Mouse (Mus musculus) heart, embryonic 11.5 days (tissue): Measurements from ENCODE around the gene Wapl. TPM values are rescaled to one million over a fixed set of nuclear protein-coding genes. Genes with fewer than 3 reads are reported as not detected.

Experiments used
- ATAC-seq: fragments of 200-750 bp; cut with Nextera tagmentation; replicated peaks from 2 replicates; pipeline ENCODE4 v1.8.0; 2017; ENCODE audit warnings: moderate library complexity; ENCODE audit not compliant: insufficient number of reproducible peaks, low FRiP score, low TSS enrichment
- H3K27ac ChIP-seq: fragments of 300-500 bp; sonication (generic); 2 replicates; pipeline ENCODE4 v1.5.1; 2014; ENCODE audit warnings: mild to moderate bottlenecking, low read depth, low read length
- H3K27me3 ChIP-seq: fragments of 300-500 bp; sonication (generic); 2 replicates; pipeline ENCODE4 v1.6.1; 2014; ENCODE audit warnings: mild to moderate bottlenecking, low read length, mixed read lengths; ENCODE audit not compliant: control insufficient read depth, insufficient read depth
- H3K36me3 ChIP-seq: fragments of 300-500 bp; sonication (generic); 2 replicates; pipeline ENCODE4 v1.6.1; 2014; ENCODE audit warnings: mild to moderate bottlenecking, low read length, moderate library complexity, mixed read lengths; ENCODE audit not compliant: control insufficient read depth, insufficient read depth
- H3K4me1 ChIP-seq: fragments of 300-500 bp; sonication (generic); 2 replicates; pipeline ENCODE4 v1.6.1; 2014; ENCODE audit warnings: low read length; ENCODE audit not compliant: control insufficient read depth, insufficient read depth
- H3K4me2 ChIP-seq: fragments of 300-500 bp; sonication (generic); 2 replicates; pipeline ENCODE4 v1.6.1; 2014; ENCODE audit warnings: mild to moderate bottlenecking, moderate library complexity
- H3K4me3 ChIP-seq: fragments of 300-500 bp; sonication (generic); 2 replicates; pipeline ENCODE4 v1.5.1; 2014; ENCODE audit warnings: low read depth, low read length
- H3K9ac ChIP-seq: fragments of 300-500 bp; sonication (generic); 2 replicates; pipeline ENCODE4 v1.6.1; 2014; ENCODE audit warnings: mild to moderate bottlenecking, low read depth, low read length, moderate library complexity
- H3K9me3 ChIP-seq: fragments of 300-500 bp; sonication (generic); replicated peaks from 2 replicates; pipeline ENCODE4 v1.6.1; 2016; ENCODE audit warnings: low read length; ENCODE audit not compliant: control insufficient read depth
- WGBS: fragments of 180-500 bp; shearing (Covaris S2); extraction: QIAGEN DNeasy Blood & Tissue Kit; methylation state at CpG from one replicate; pipeline ENCODE4 v1.1.7; 2014; ENCODE audit not compliant: insufficient replicate concordance; 5-methylcytosine and 5-hydroxymethylcytosine counted together
- polyA plus RNA-seq: library from polyadenylated mRNA; unstranded; fragments of >200 nt; fragmentation: Nextera tagmentation; extraction: Ambion mirVana; gene quantifications from 2 replicates; pipeline ENCODE4 v1.2.1, GENCODE M21; 2014

Gene Wapl
- polyA plus RNA-seq, 1 experiment from 2014 or later = 23.7 TPM

DNA sequence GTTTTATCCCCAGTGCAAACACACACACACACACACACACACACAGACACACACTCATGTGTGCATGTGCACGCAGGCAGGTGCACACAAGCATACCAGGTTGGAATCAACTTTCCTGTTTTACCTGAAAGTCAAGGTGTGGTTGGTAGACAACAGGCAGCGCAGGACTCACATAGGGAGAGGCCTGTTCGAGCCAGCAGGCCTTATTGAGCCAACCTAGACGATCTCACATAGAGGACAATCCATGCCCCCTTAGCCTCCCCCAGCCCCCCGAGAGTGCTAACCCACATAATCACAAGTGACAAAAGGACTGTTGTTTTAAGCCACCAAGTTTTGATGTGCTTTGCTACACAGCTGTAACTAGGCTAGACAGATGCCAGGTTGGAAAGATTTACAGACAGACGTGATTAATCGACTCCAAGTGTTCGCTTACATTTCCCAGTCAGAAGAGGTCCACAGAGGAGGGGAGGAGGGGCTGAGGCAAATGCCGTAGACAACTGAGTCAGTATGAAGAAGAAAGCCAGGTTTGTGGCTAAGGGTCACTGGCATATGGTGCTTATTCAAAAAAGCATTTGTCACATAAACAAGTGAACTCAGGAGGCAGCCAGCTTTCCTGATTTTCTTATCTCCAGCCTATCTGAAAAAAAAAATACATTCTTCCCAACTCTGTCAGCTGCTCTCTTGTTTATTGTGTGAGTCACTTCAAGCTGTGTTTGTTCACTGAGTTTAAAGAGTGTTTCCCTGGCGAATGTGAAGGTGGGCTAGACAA, 90.2 kb downstream of the Wapl start:
- Histone ChIP-seq H3K4me2 (no peak overlapping the region), H3K9me3 (no peaks in the 10 kb centered on the region), H3K27me3 (no peaks in the 10 kb centered on the region), H3K27ac (no peak overlapping the region), H3K36me3 (no peaks in the 10 kb centered on the region), H3K9ac (no peak overlapping the region), H3K4me3 (no peak overlapping the region), H3K4me1 (no peaks in the 10 kb centered on the region)
- ATAC-seq = no peak
- 48% methylated on average over 10 of the region's 10 CpGs for WGBS

DNA sequence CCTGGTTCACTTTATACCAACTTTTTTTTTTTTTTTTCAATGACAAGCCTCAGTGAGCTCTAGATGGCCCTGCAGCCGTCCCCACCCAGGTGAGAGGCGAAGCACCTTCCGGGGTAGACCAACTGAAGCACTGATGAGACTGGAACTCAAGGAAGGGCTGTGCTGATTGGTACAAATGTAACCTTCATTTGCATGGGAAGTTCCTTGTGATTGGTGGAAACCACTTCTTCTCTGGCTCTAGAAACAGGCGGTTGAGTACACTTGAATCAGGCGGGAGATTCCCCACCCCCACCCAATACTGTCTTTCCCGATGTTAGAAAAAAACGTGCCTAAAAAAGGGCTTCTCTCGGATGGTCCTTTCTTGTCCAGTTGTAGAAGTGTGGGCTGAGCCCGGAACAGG, 91.2 kb downstream of the Wapl start:
- 78% methylated on average over 9 of the region's 9 CpGs for WGBS
- H3K9ac ChIP-seq = no peak overlapping the region
- no peaks in the 10 kb centered on the region for H3K9me3 ChIP-seq
- no peak overlapping the region for H3K4me3 ChIP-seq
- H3K4me2 ChIP-seq = no peak overlapping the region
- peaks cover 3% of the 10 kb centered on the region; the same call in 1 of the 2 replicates for H3K4me1 ChIP-seq
- H3K36me3 ChIP-seq = no peaks in the 10 kb centered on the region
- H3K27me3 ChIP-seq = 0 out of 2 replicates have a peak, but pooled peaks cover 2% of the 10 kb centered on the region
- no peak overlapping the region for H3K27ac ChIP-seq
- no peak for ATAC-seq

DNA sequence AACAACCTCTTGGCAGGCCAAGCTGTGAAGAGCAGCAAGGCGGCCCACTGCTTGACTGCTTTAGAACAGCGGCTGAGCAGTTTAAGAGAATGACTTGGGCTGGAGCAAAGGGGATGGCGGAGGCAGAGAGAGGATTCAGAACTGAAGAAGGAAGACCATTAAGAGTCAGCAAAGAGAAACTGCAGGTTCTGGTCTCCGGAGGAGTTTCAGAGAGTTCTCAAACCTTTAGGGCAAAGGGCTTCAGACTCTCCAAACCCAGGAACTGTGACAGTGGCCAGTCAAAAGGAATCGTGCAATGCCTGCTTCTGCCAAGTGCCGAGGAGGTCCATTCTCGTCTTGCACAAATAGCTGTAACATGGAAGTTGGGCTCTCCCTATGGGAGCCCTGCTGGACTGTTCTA, 91.7 kb downstream of the Wapl start:
- WGBS = 77% methylated on average over 7 of the region's 7 CpGs
- Histone ChIP-seq H3K4me2 (no peak overlapping the region), H3K36me3 (no peaks in the 10 kb centered on the region), H3K27ac (no peak overlapping the region), H3K9ac (no peak overlapping the region), H3K27me3 (0 out of 2 replicates have a peak, but pooled peaks cover 2% of the 10 kb centered on the region), H3K9me3 (no peaks in the 10 kb centered on the region), H3K4me1 (peaks cover 3% of the 10 kb centered on the region; the same call in 1 of the 2 replicates), H3K4me3 (no peak overlapping the region)
- ATAC-seq = no peak

DNA sequence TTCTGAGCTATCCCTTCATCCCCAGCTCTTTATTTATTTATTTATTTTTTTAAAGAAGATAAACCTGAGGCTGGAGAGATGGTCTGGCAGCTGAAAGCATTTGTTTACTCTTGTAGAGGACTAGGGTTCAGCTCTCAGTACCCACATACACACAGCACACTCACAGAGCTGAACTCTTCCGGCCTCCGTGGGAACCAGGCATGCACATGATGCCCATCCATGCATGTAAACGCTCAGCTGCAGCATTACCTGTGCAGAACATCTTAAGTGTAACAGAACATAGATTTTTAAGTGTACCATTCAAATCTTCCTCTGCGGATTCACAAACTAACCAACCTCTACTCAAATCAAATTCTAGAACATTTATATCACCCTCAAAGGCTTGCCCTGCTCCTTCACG, 92.5 kb downstream of the Wapl start:
- ATAC-seq = no peak
- no peak overlapping the region for H3K9ac ChIP-seq

DNA sequence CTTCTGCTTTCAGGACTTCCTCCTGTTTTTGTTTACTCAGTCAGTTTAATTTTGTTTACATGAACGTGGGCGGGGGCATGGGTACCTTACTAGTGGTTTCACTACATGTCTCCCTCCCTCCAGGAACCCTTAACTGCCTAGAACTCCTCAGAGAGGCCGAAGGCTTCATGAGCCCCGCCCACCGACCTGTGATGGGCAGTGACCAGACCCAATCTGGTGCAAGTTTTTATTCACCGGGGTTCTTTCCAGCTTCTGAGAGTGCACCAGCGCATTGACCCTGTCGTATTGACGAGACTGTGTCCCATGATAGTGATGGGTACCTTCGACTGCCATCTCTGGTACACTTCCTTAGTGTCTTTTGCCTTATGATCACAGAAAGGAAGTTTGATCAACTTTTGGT, 94.6 kb downstream of the Wapl start:
- Histone ChIP-seq H3K4me2 (peak overlapping the region; percentile 100), H3K27ac (no peak overlapping the region), H3K4me1 (peaks cover 3% of the 10 kb centered on the region; the same call in 1 of the 2 replicates), H3K9me3 (no peaks in the 10 kb centered on the region), H3K9ac (no peak overlapping the region), H3K36me3 (no peaks in the 10 kb centered on the region), H3K4me3 (peak overlapping the region; percentile 58), H3K27me3 (0 out of 2 replicates have a peak, but pooled peaks cover 2% of the 10 kb centered on the region)
- 0% methylated on average over 10 of the region's 10 CpGs for WGBS
- ATAC-seq = peak; percentile 63

More for the DNA sequence above, 92.5 kb downstream of the Wapl start:
- 84% methylated on average over 5 of the region's 5 CpGs for WGBS
- H3K36me3 ChIP-seq = no peaks in the 10 kb centered on the region
- no peaks in the 10 kb centered on the region for H3K9me3 ChIP-seq
- H3K4me2 ChIP-seq = no peak overlapping the region
- 0 out of 2 replicates have a peak, but pooled peaks cover 2% of the 10 kb centered on the region for H3K27me3 ChIP-seq
- peaks cover 3% of the 10 kb centered on the region; the same call in 1 of the 2 replicates for H3K4me1 ChIP-seq
- no peak overlapping the region for H3K4me3 ChIP-seq
- no peak overlapping the region for H3K27ac ChIP-seq

DNA sequence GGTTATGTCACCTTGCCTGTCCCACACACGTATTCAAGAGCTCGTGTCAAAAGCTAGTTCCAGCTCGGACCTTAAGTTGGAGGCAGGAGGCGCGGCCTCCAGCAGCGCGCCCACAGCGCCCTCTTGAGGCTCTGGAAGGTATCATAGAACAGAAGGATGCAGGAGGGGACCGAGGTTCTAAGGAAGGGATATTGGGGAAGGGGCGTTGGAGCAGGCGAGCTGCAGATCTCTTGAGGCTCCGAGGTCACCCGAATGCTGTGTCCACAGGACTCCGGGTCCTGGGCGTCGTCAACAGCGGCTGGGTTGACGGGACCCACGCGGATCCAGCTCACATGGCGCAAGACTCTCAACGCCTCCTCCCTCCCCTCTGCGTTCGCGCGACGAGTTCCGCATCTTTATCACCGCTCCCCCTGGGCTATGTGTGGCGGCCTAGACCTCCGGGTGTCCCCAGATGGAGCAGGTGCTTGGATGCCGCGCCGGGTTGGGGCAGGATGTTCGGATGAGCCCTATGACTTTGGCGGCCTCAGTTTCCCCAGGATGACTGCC, 95.4 kb downstream of the Wapl start:
- WGBS = 1% methylated on average over 36 of the region's 36 CpGs
- H3K36me3 ChIP-seq = no peaks in the 10 kb centered on the region
- H3K9ac ChIP-seq = peak overlapping the region; percentile 69
- peak overlapping the region; percentile 58 for H3K4me3 ChIP-seq
- H3K4me2 ChIP-seq = peak overlapping the region; percentile 100
- H3K9me3 ChIP-seq = no peaks in the 10 kb centered on the region
- ATAC-seq = peak; percentile 33; the same call in 1 of the 2 replicates
- H3K4me1 ChIP-seq = peaks cover 3% of the 10 kb centered on the region; the same call in 1 of the 2 replicates
- H3K27ac ChIP-seq = no peak overlapping the region
- 0 out of 2 replicates have a peak, but pooled peaks cover 2% of the 10 kb centered on the region for H3K27me3 ChIP-seq

DNA sequence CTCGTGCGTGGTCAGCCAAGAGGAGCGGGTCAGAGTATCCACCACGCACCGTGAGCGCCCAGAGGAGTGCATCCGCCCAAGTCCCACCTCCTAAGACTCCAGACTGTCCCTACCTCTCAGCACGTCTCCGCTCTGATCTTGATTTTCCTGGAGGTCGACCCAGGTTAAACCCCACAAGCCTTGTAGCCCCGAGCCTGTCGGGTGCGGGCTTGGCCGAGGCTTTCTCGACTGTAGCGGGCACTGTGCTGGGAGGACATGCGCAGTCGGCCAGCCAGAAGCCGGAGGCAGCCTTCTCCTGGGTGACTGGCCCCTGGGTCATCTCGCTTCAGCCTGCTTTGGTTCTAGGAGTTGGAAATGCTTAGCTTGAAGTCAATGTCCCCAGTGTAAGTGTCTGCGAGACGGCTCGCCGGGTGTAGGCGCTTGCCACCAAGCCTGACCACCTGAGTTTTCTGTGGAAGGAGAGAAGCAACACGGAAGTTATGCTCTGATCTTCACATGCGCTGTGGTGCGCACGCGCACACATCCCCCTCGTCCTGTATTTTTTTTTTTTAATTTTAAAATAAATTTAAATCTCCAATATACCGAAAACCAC, 95.9 kb downstream of the Wapl start:
- peak; percentile 46 for ATAC-seq
- Histone ChIP-seq H3K4me2 (peak overlapping the region; percentile 100), H3K27me3 (0 out of 2 replicates have a peak, but pooled peaks cover 2% of the 10 kb centered on the region), H3K4me3 (peak overlapping the region; percentile 58), H3K9ac (peak overlapping the region; percentile 69), H3K4me1 (peaks cover 3% of the 10 kb centered on the region; the same call in 1 of the 2 replicates), H3K36me3 (no peaks in the 10 kb centered on the region), H3K9me3 (no peaks in the 10 kb centered on the region), H3K27ac (no peak overlapping the region)
- 10% methylated on average over 32 of the region's 32 CpGs for WGBS

DNA sequence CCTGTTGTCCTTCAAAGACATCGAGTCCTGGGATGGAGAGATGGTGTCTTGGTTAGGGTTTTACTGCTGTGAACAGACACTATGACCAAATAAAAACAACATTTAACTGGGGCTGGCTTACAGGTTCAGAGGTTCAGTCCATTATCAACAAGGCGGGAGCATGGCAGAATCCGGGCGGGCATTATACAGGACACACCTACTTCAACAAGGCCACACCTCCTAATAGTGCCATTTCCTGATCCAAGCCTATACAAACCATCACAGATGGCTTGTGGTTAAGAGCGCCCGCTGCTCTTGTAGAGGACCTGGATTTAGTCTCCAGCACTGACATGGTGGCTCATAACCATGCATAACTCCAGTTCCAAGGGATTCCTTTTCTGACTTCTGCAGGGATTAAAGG, 96.7 kb downstream of the Wapl start:
- no peaks in the 10 kb centered on the region for H3K36me3 ChIP-seq
- H3K9ac ChIP-seq = no peak overlapping the region
- peak overlapping the region; percentile 100; the same call in 1 of the 2 replicates for H3K4me2 ChIP-seq
- H3K27ac ChIP-seq = no peak overlapping the region
- no peaks in the 10 kb centered on the region for H3K9me3 ChIP-seq
- no peak for ATAC-seq
- H3K4me1 ChIP-seq = peaks cover 3% of the 10 kb centered on the region; the same call in 1 of the 2 replicates
- H3K4me3 ChIP-seq = no peak overlapping the region
- H3K27me3 ChIP-seq = 0 out of 2 replicates have a peak, but pooled peaks cover 2% of the 10 kb centered on the region
- WGBS = 71% methylated on average over 6 of the region's 6 CpGs
